Mouse (Mus musculus): ENCODE measurements around the gene Nup210l.
"Not testable (repeated sequence)": the region's sequence is repeated elsewhere in the genome, so short reads cannot be mapped to it uniquely, and the experiment has no call there.

The Nup210l gene

DNA sequence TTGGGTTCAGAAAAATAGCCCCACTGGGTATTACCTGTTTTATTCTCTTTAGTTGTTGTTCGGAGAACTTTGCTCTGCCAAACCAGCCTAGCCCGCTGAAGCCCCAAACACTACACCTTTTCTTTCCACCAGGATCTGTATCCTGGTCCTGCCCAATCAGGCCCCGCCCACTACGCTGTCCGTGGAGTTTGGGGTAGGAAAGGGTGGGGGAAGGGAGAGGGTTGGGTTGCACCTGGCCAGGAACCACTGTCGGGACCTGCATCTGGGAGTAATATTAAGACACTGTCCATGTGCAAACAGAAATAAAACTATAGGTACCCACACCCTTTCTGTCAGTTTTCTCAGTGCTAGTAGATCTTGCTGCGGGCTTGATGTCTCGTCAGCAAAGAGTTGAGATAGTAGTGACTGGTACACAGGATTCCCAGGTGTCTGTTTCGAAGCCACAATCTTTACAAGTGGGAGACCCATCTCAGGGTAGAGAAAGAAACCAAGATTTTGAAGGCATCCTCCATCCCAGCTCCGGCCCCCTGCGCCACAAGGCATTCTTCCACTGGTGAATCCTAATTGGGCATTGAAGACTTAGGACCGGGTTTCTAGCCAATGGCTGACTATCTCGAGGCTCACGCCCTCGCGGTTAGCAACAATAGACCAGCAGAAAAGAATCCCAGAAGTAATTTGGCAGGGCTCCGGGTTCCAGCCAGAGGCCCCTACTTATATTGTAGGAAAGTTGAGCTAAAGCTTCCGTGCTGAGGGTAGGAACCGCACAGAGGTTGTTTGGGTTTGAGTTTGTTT is 139.2 kb downstream of the Nup210l start, which contains the start of gene Creb3l4:
TSS of gene Creb3l4 (minus strand) at position 529 of the 792 bp plus-strand sequence.
- Histone ChIP-seq H3K4me3 (replicated peaks; ENCODE audit: low read length) (peak within 1 kb of the TSS; percentile 73), H3K27me3 (ENCODE audit: insufficient read depth, low read length) (peaks cover 12% of the 10 kb centered on the region), H3K36me3 (ENCODE audit: insufficient read depth, low read length) (no peaks in the 10 kb centered on the region), H3K9me3 (ENCODE audit: low read length) (no peaks in the 10 kb centered on the region), H3K4me1 (replicated peaks; ENCODE audit: low read depth, low read length) (peaks cover 44% of the 10 kb centered on the region)
- no peak for TF ChIP-seq POU5F1 (IDR thresholded peaks at IDR 0.05; ENCODE audit: borderline replicate concordance, low read length)
- TF ChIP-seq NANOG (IDR thresholded peaks at IDR 0.05; ENCODE audit: borderline replicate concordance, low read length), result no peak
- no peak for TF ChIP-seq CTCF (conservative IDR thresholded peaks at IDR 0.05; ENCODE audit: low read length)

- peaks cover 11% of the 10 kb centered on the region for H3K36me3 ChIP-seq (ENCODE audit: insufficient read depth, low read length)
- peaks cover 12% of the 10 kb centered on the region for H3K27me3 ChIP-seq (ENCODE audit: insufficient read depth, low read length)
- H3K4me1 ChIP-seq (replicated peaks; ENCODE audit: low read depth, low read length), result peaks cover 58% of the 10 kb centered on the region
- TF ChIP-seq POU5F1 (IDR thresholded peaks at IDR 0.05; ENCODE audit: borderline replicate concordance, low read length) (no peak), NANOG (IDR thresholded peaks at IDR 0.05; ENCODE audit: borderline replicate concordance, low read length) (no peak), CTCF (conservative IDR thresholded peaks at IDR 0.05; ENCODE audit: low read length) (no peak)
- H3K9me3 ChIP-seq (ENCODE audit: low read length), result no peaks in the 10 kb centered on the region
- H3K4me3 ChIP-seq (replicated peaks; ENCODE audit: low read length), result no peak overlapping the region
Measured at GRCm38 (mm10) chr3:90245406-90245805, 141.5 kb downstream of the Nup210l start.

DNA sequence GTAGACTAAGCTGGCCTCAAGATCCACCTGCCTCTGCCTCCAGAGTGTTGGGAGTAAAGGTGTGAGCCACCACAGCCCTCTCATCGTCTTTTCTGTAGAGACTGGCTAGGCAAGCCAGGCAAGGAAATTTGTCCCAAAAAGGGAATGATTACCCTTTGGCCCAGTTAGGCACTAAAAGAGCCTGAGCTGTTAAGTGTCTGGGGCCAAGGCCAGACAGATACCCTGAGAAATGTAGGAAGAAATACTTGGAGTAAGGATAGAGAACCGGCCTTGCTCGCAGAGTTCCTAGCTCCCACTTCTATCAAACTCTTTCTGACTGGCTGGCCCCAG is 143.7 kb downstream of the Nup210l start:
- Histone ChIP-seq H3K36me3 (ENCODE audit: insufficient read depth, low read length) (peaks cover 32% of the 10 kb centered on the region), H3K9me3 (ENCODE audit: low read length) (no peaks in the 10 kb centered on the region), H3K4me3 (replicated peaks; ENCODE audit: low read length) (peak overlapping the region; percentile 68), H3K4me1 (replicated peaks; ENCODE audit: low read depth, low read length) (peaks cover 47% of the 10 kb centered on the region), H3K27me3 (ENCODE audit: insufficient read depth, low read length) (no peaks in the 10 kb centered on the region)
- TF ChIP-seq POU5F1 (IDR thresholded peaks at IDR 0.05; ENCODE audit: borderline replicate concordance, low read length) (no peak), CTCF (conservative IDR thresholded peaks at IDR 0.05; ENCODE audit: low read length) (no peak), NANOG (IDR thresholded peaks at IDR 0.05; ENCODE audit: borderline replicate concordance, low read length) (no peak)

DNA sequence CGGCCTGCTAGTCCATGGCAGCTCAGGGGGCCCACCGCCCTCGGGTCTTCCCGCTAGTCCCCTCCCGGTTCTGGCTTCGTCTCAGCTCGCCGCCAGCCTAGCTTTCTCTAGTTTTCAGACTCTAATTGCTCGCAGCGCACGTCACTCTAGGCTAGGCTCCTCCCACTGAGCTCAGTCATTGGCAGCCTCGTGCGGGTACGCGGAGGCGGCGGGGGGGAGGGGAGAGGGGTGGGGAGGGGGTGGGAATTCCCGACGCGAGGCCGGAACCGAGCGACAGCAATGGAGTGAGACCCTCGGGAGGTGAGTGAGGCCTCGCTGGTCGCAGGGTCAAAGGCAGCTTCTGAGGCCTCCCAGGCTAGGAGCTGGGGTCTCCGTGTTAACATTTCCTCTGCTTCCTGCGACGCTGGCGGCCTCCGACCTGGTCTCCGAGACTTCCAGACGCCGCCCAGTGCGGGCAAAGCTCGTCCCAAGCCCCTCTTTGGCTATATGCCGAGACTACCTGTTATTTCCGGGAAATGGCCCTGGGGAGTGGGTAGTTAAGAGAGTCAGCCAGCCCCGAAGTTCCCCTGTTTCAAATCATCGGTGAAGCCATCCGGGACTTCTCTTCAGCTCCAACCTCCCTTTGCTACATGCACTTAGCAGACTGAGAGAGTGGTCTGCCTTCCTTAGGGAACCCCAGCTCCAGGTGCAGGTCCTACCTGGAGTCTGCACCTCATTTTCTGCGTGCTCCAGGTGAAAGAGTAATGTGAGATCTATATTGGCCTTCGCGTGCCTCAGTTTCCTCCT is 144.2 kb downstream of the Nup210l start, which contains the start of gene Slc39a1:
TSS of gene Slc39a1 (plus strand) at position 213 of the 786 bp plus-strand sequence.
- Histone ChIP-seq H3K4me3 (replicated peaks; ENCODE audit: low read length) (peak within 1 kb of the TSS; percentile 87), H3K27me3 (ENCODE audit: insufficient read depth, low read length) (no peaks in the 10 kb centered on the region), H3K36me3 (ENCODE audit: insufficient read depth, low read length) (peaks cover 33% of the 10 kb centered on the region), H3K4me1 (replicated peaks; ENCODE audit: low read depth, low read length) (peaks cover 42% of the 10 kb centered on the region), H3K9me3 (ENCODE audit: low read length) (no peaks in the 10 kb centered on the region)
- no peak for TF ChIP-seq NANOG (IDR thresholded peaks at IDR 0.05; ENCODE audit: borderline replicate concordance, low read length)
- TF ChIP-seq POU5F1 (IDR thresholded peaks at IDR 0.05; ENCODE audit: borderline replicate concordance, low read length), result no peak
- no peak for TF ChIP-seq CTCF (conservative IDR thresholded peaks at IDR 0.05; ENCODE audit: low read length)

- no peak for TF ChIP-seq CTCF (conservative IDR thresholded peaks at IDR 0.05; ENCODE audit: low read length)
- TF ChIP-seq POU5F1 (IDR thresholded peaks at IDR 0.05; ENCODE audit: borderline replicate concordance, low read length), result no peak
- no peak for TF ChIP-seq NANOG (IDR thresholded peaks at IDR 0.05; ENCODE audit: borderline replicate concordance, low read length)
- Histone ChIP-seq H3K9me3 (ENCODE audit: low read length) (no peaks in the 10 kb centered on the region), H3K27me3 (ENCODE audit: insufficient read depth, low read length) (no peaks in the 10 kb centered on the region), H3K36me3 (ENCODE audit: insufficient read depth, low read length) (peaks cover 33% of the 10 kb centered on the region), H3K4me1 (replicated peaks; ENCODE audit: low read depth, low read length) (peaks cover 37% of the 10 kb centered on the region), H3K4me3 (replicated peaks; ENCODE audit: low read length) (peak overlapping the region; percentile 87)
Measured at GRCm38 (mm10) chr3:90248746-90249100, 144.8 kb downstream of the Nup210l start.

GRCm38 (mm10) chr3:90250791-90251190 is 146.9 kb downstream of the Nup210l start:
- Histone ChIP-seq H3K27me3 (ENCODE audit: insufficient read depth, low read length) (no peaks in the 10 kb centered on the region), H3K4me1 (replicated peaks; ENCODE audit: low read depth, low read length) (peaks cover 43% of the 10 kb centered on the region), H3K4me3 (replicated peaks; ENCODE audit: low read length) (no peak overlapping the region), H3K36me3 (ENCODE audit: insufficient read depth, low read length) (peaks cover 33% of the 10 kb centered on the region), H3K9me3 (ENCODE audit: low read length) (no peaks in the 10 kb centered on the region)
- TF ChIP-seq POU5F1 (IDR thresholded peaks at IDR 0.05; ENCODE audit: borderline replicate concordance, low read length), result no peak

DNA sequence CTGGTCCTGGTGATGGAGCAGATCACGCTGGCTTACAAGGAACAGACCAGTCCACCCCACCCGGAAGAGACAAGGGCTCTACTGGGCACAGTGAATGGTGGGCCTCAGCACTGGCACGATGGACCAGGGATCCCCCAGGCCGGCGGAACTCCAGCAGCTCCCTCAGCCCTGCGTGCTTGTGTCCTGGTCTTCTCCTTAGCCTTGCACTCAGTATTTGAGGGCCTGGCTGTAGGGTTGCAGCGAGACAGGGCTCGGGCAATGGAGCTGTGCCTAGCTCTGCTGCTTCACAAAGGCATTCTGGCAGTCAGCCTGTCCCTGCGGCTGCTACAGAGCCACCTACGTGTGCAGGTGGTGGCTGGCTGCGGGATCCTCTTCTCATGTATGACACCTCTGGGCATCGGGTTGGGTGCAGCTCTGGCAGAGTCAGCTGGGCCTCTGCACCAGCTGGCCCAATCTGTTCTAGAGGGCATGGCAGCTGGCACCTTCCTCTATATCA is 147.8 kb downstream of the Nup210l start:
- peaks cover 43% of the 10 kb centered on the region for H3K36me3 ChIP-seq (ENCODE audit: insufficient read depth, low read length)
- H3K27me3 ChIP-seq (ENCODE audit: insufficient read depth, low read length), result not testable (repeated sequence)

DNA sequence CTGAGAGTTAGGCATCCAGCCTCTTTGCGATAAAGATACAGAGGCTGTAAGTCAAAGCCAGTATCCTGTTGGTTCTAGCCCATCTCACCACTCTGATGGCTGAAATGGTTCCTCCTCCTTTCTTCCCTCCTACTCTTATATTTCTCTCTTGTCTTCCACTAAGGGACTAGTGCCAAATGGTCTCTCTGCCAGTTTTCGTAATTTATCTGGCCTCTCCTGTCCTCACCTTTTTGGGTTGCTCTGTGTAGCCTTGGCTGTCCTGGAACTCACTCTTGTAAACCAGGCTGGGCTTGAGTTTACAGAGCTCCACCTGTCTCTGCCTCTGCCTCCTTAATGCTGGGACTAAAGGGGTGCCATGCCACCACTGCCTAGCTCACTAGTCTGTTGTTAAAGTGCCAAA is 148.7 kb downstream of the Nup210l start:
- not testable (repeated sequence) for H3K27me3 ChIP-seq (ENCODE audit: insufficient read depth, low read length); H3K9me3 ChIP-seq (ENCODE audit: low read length); H3K4me3 ChIP-seq (replicated peaks; ENCODE audit: low read length)
- peaks cover 52% of the 10 kb centered on the region for H3K36me3 ChIP-seq (ENCODE audit: insufficient read depth, low read length)
- peaks cover 45% of the 10 kb centered on the region for H3K4me1 ChIP-seq (replicated peaks; ENCODE audit: low read depth, low read length)

More for the DNA sequence above, 147.8 kb downstream of the Nup210l start:
- H3K9me3 ChIP-seq (ENCODE audit: low read length); H3K4me3 ChIP-seq (replicated peaks; ENCODE audit: low read length): not testable (repeated sequence)
- peaks cover 45% of the 10 kb centered on the region for H3K4me1 ChIP-seq (replicated peaks; ENCODE audit: low read depth, low read length)

DNA sequence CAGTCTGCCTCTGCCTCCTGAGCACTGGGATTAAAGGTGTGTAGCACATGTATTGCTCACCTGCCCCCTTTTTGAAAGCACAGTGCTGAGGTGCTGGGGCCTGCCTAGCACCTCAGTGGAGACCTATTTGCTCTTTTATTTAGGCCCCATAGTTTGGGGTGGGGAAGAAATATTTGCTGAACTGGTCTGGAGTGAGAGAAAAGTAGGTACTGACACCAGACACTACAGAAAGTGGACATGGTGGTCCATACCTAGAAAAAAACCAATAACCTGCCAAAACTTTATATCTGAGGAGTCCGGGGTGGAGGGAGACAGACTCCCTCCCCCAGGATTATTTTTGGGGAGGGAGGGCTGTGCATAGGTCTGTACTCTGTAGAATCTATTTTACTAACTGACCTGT is 149.2 kb downstream of the Nup210l start:
- not testable (repeated sequence) for H3K27me3 ChIP-seq (ENCODE audit: insufficient read depth, low read length)
- peaks cover 43% of the 10 kb centered on the region for H3K4me1 ChIP-seq (replicated peaks; ENCODE audit: low read depth, low read length)

More for the DNA sequence above, 149.2 kb downstream of the Nup210l start:
- peaks cover 57% of the 10 kb centered on the region for H3K36me3 ChIP-seq (ENCODE audit: insufficient read depth, low read length)
- not testable (repeated sequence) for H3K9me3 ChIP-seq (ENCODE audit: low read length); H3K4me3 ChIP-seq (replicated peaks; ENCODE audit: low read length)

All from E14TG2a.4 (cell line).